Mouse (Mus musculus) fat pad, adult 2 months (tissue): ENCODE results near the gene Gm30737.
"Not testable (repeated sequence)": the region's sequence is repeated elsewhere in the genome, so short reads cannot be mapped to it uniquely, and the experiment has no call there.

ENCODE experiments used
- DNase-seq: peaks from one replicate; pipeline ENCODE4 v3.0.0-alpha.2; 2011; ENCODE audit warnings: low read depth, low spot score; ENCODE audit errors: extremely low read depth

Gene Gm30737

DNA sequence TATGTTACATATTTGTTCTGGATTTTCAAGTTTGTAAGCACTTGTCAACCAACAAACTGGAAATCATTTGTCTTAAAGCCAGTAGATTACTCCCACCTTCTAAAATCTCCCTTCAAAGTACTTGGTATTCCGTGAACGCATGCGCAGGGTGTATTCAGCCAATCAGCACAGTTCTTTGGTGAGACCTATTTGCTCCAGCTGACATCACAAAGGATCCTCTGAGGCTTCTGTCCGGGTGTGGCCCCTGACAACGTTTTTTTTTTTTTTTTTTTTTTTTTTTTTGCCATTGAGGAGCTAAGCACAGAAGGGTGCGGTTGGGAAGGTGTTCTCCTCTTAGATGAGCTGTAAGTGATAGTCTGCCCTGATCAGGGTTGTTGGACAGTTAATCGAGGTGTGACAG, at the start of gene Gm30737:
TSS of gene Gm30737 (plus strand) at position 301 of the 400 bp plus-strand sequence.
- DNase-seq: not testable (repeated sequence)
